Mouse (Mus musculus): ENCODE measurements at regions not wholly inside any gene's neighbourhood (a gene's known extent, or its start where the extent isn't known, plus 50 kb on each side); places are given as distances from the start of the nearest gene placed in this dataset.

DNA sequence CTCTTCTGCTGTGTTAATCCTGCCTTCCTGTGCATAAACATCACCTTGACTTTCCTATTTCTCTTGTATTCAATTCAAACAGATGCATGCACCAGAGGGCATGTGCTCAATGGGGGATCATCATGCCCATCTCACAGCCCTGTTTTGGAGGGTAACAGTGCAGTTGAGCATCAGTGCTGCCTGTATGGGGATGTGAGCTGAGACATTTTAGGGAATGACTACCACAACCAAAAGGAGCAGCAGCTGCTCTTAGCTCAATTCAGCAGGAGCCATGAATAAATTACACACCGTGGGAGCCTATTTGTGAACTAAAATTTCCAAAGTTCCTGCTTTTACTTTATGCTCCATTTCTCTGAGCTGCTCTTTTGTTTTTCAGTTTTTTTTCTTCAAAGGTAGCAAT, 164.2 kb upstream of the Gnpda2 start:
- Histone ChIP-seq H3K36me3 (ENCODE audit: control insufficient read depth, insufficient read depth, low read length) (no peaks in the 10 kb centered on the region), H3K4me1 (ENCODE audit: control insufficient read depth, insufficient read depth, low read length) (no peaks in the 10 kb centered on the region), H3K27ac (ENCODE audit: insufficient read depth, low read depth, low read length) (no peak overlapping the region), H3K27me3 (replicated peaks; ENCODE audit: control insufficient read depth, insufficient read depth, low read length) (no peaks in the 10 kb centered on the region), H3K4me3 (ENCODE audit: insufficient read depth, low read depth, low read length) (no peak overlapping the region)
- WGBS: 63% methylated on average over 1 of the region's 1 CpGs
- DNase-seq: no peak
- TF ChIP-seq CTCF (conservative IDR thresholded peaks at IDR 0.05; ENCODE audit: insufficient read depth, insufficient read length, low read depth, low read length): no peak
- TF ChIP-seq POLR2A (IDR thresholded peaks at IDR 0.05; ENCODE audit: low read depth, low read length): no peak

DNA sequence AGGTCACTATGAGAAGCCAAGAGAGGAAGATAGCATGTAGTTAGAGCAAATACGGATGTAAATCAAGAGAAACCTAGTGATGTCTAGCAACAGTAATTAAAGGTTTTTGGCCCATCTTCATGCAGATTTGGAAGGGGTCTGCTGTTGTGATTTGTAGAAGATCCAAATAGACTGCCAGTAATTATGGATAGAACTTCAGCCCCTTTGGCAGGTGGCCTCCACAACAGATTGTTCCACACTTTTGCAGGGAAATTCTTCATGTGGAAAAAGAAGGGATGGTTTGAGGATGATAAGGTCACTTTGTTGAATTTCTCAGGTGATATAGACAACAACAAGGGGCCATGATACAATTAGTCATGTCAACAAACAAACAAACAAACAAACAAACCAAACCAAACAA, 148.4 kb upstream of the Gnpda2 start:
- WGBS: 83% methylated on average over 1 of the region's 1 CpGs
- no peak for TF ChIP-seq CTCF (conservative IDR thresholded peaks at IDR 0.05; ENCODE audit: insufficient read depth, insufficient read length, low read depth, low read length)
- TF ChIP-seq POLR2A (IDR thresholded peaks at IDR 0.05; ENCODE audit: low read depth, low read length): no peak
- DNase-seq: no peak

GRCm38 (mm10) chr5:69721351-69722006, 129.3 kb upstream of the Gnpda2 start:
- no peak overlapping the region for H3K4me3 ChIP-seq (ENCODE audit: insufficient read depth, low read depth, low read length)
- no peak for DNase-seq
- 73% methylated on average over 5 of the region's 5 CpGs for WGBS
- no peak overlapping the region for H3K27ac ChIP-seq (ENCODE audit: insufficient read depth, low read depth, low read length)
- no peaks in the 10 kb centered on the region for H3K36me3 ChIP-seq (ENCODE audit: control insufficient read depth, insufficient read depth, low read length)
- no peak for TF ChIP-seq POLR2A (IDR thresholded peaks at IDR 0.05; ENCODE audit: low read depth, low read length)
- TF ChIP-seq CTCF (conservative IDR thresholded peaks at IDR 0.05; ENCODE audit: insufficient read depth, insufficient read length, low read depth, low read length): no peak
- no peaks in the 10 kb centered on the region for H3K27me3 ChIP-seq (replicated peaks; ENCODE audit: control insufficient read depth, insufficient read depth, low read length)
- no peaks in the 10 kb centered on the region for H3K4me1 ChIP-seq (ENCODE audit: control insufficient read depth, insufficient read depth, low read length)

More for the DNA sequence above, 148.4 kb upstream of the Gnpda2 start:
- Histone ChIP-seq H3K4me3 (ENCODE audit: insufficient read depth, low read depth, low read length) (no peak overlapping the region), H3K27ac (ENCODE audit: insufficient read depth, low read depth, low read length) (no peak overlapping the region), H3K27me3 (replicated peaks; ENCODE audit: control insufficient read depth, insufficient read depth, low read length) (no peaks in the 10 kb centered on the region), H3K36me3 (ENCODE audit: control insufficient read depth, insufficient read depth, low read length) (no peaks in the 10 kb centered on the region), H3K4me1 (ENCODE audit: control insufficient read depth, insufficient read depth, low read length) (no peaks in the 10 kb centered on the region)

- Histone ChIP-seq H3K4me1 (ENCODE audit: control insufficient read depth, insufficient read depth, low read length) (no peaks in the 10 kb centered on the region), H3K27me3 (replicated peaks; ENCODE audit: control insufficient read depth, insufficient read depth, low read length) (no peaks in the 10 kb centered on the region), H3K36me3 (ENCODE audit: control insufficient read depth, insufficient read depth, low read length) (no peaks in the 10 kb centered on the region), H3K4me3 (ENCODE audit: insufficient read depth, low read depth, low read length) (no peak overlapping the region), H3K27ac (ENCODE audit: insufficient read depth, low read depth, low read length) (no peak overlapping the region)
- WGBS: 59% methylated on average over 2 of the region's 2 CpGs
- DNase-seq: no peak
- no peak for TF ChIP-seq CTCF (conservative IDR thresholded peaks at IDR 0.05; ENCODE audit: insufficient read depth, insufficient read length, low read depth, low read length)
These were observed 123.9 kb upstream of the Gnpda2 start for GRCm38 (mm10) chr5:69716087-69716486.

DNA sequence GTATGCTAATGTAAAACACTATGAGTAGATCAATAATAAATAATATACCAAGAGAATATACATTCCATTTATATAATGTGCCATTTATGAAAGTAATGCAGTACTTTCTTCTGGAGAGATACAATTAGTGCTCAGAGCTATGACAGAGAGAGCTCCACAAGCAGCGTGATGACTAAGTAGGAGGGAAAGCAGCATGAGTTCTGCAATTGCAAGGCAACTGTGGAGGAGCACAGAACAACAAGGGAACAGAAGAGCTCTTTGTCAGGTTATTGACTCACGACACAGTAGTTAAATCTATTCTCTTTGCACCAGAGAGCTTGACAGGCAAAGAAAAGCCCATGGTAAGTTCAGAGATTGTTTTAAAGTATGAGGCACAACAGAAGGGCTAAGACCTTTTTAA, 115.0 kb upstream of the Gnpda2 start:
- no peak for DNase-seq
- 49% methylated on average over 2 of the region's 2 CpGs for WGBS
- Histone ChIP-seq H3K4me3 (ENCODE audit: insufficient read depth, low read depth, low read length) (no peak overlapping the region), H3K27me3 (replicated peaks; ENCODE audit: control insufficient read depth, insufficient read depth, low read length) (no peaks in the 10 kb centered on the region), H3K36me3 (ENCODE audit: control insufficient read depth, insufficient read depth, low read length) (no peaks in the 10 kb centered on the region), H3K27ac (ENCODE audit: insufficient read depth, low read depth, low read length) (no peak overlapping the region), H3K4me1 (ENCODE audit: control insufficient read depth, insufficient read depth, low read length) (no peaks in the 10 kb centered on the region)
- TF ChIP-seq CTCF (conservative IDR thresholded peaks at IDR 0.05; ENCODE audit: insufficient read depth, insufficient read length, low read depth, low read length) (no peak), POLR2A (IDR thresholded peaks at IDR 0.05; ENCODE audit: low read depth, low read length) (no peak)

- Histone ChIP-seq H3K36me3 (ENCODE audit: control insufficient read depth, insufficient read depth, low read length) (no peaks in the 10 kb centered on the region), H3K27ac (ENCODE audit: insufficient read depth, low read depth, low read length) (no peak overlapping the region), H3K4me1 (ENCODE audit: control insufficient read depth, insufficient read depth, low read length) (no peaks in the 10 kb centered on the region), H3K27me3 (replicated peaks; ENCODE audit: control insufficient read depth, insufficient read depth, low read length) (no peaks in the 10 kb centered on the region), H3K4me3 (ENCODE audit: insufficient read depth, low read depth, low read length) (no peak overlapping the region)
- 71% methylated on average over 4 of the region's 4 CpGs for WGBS
- TF ChIP-seq CTCF (conservative IDR thresholded peaks at IDR 0.05; ENCODE audit: insufficient read depth, insufficient read length, low read depth, low read length): no peak
- TF ChIP-seq POLR2A (IDR thresholded peaks at IDR 0.05; ENCODE audit: low read depth, low read length): no peak
- no peak for DNase-seq
These were observed 113.0 kb upstream of the Gnpda2 start for GRCm38 (mm10) chr5:69705168-69705532.

GRCm38 (mm10) chr5:69704261-69705167, 112.4 kb upstream of the Gnpda2 start:
- no peaks in the 10 kb centered on the region for H3K4me1 ChIP-seq (ENCODE audit: control insufficient read depth, insufficient read depth, low read length)
- H3K36me3 ChIP-seq (ENCODE audit: control insufficient read depth, insufficient read depth, low read length): no peaks in the 10 kb centered on the region
- H3K27me3 ChIP-seq (replicated peaks; ENCODE audit: control insufficient read depth, insufficient read depth, low read length): no peaks in the 10 kb centered on the region
- WGBS: 46% methylated on average over 2 of the region's 2 CpGs
- DNase-seq: peak; percentile 16
- no peak overlapping the region for H3K27ac ChIP-seq (ENCODE audit: insufficient read depth, low read depth, low read length)
- no peak overlapping the region for H3K4me3 ChIP-seq (ENCODE audit: insufficient read depth, low read depth, low read length)
- TF ChIP-seq CTCF (conservative IDR thresholded peaks at IDR 0.05; ENCODE audit: insufficient read depth, insufficient read length, low read depth, low read length) (no peak; the same call in 1 of the 2 replicates), POLR2A (IDR thresholded peaks at IDR 0.05; ENCODE audit: low read depth, low read length) (no peak)

Data from kidney, adult 2 months (tissue).